Mouse (Mus musculus): ENCODE data around the gene Ankrd1. TPM values are rescaled to one million over a fixed set of nuclear protein-coding genes. Genes with fewer than 3 reads are reported as not detected.

Ankrd1 gene
- total and polyA plus RNA-seq, 3 experiments, result not detected

- Histone ChIP-seq H3K4me3 (replicated peaks in 1 of 3; ENCODE audit: low read depth in 2 of 3, low read length in 2 of 3, poor library complexity in 1 of 3) (no peak overlapping the region), H3K9me3 (replicated peaks; ENCODE audit: low read length) (no peaks in the 10 kb centered on the region), H3K9ac (ENCODE audit: insufficient read depth, low read depth) (no peak overlapping the region), H3K79me2 (replicated peaks; ENCODE audit: control insufficient read depth, extremely low read depth, insufficient read depth, poor library complexity, severe bottlenecking) (no peaks in the 10 kb centered on the region), H3K4me2 (ENCODE audit: insufficient read depth, low read depth, poor library complexity, severe bottlenecking) (no peak overlapping the region), H3K4me1 (ENCODE audit: control insufficient read depth in 1 of 2, insufficient read depth in 2 of 2) (no peaks in the 10 kb centered on the region), H3K36me3 (replicated peaks in 1 of 2; ENCODE audit: control insufficient read depth in 1 of 2, insufficient read depth in 1 of 2, low read length in 1 of 2) (no peaks in the 10 kb centered on the region), H3K27ac (ENCODE audit: insufficient read depth, low read depth) (no peak overlapping the region), H3K27me3 (replicated peaks) (no peaks in the 10 kb centered on the region)
- dilution Hi-C loops (cut with MboI; ENCODE audit: extremely low pct_ligation_motif_present, extremely low pct_unique_long_range_greater_than_20kb, low sequenced_read_pairs) (no loop called here), in situ Hi-C loops (cut with MboI; ENCODE audit: low pct_ligation_motif_present, low pct_unique_long_range_greater_than_20kb, low sequenced_read_pairs) (no loop called here)
- TF ChIP-seq NRF1 (IDR thresholded peaks at IDR 0.05; ENCODE audit: low read depth, low read length) (no peak), ETS1 (conservative IDR thresholded peaks at IDR 0.05; ENCODE audit: low read depth, low read length) (no peak), ZMIZ1 (IDR thresholded peaks at IDR 0.05; ENCODE audit: low read depth, low read length) (no peak), MYC (IDR thresholded peaks at IDR 0.05; ENCODE audit: low read depth, low read length) (no peak), TCF12 (IDR thresholded peaks at IDR 0.05; ENCODE audit: low read depth, low read length) (no peak), CHD2 (IDR thresholded peaks at IDR 0.05; ENCODE audit: low read length) (no peak), E2F4 (IDR thresholded peaks at IDR 0.05; ENCODE audit: insufficient replicate concordance, low read depth, low read length) (no peak), GABPA (IDR thresholded peaks at IDR 0.05; ENCODE audit: insufficient replicate concordance, low read depth, low read length) (no peak), RAD21 (IDR thresholded peaks at IDR 0.05; ENCODE audit: low read depth, low read length) (no peak), SIN3A (IDR thresholded peaks at IDR 0.05; ENCODE audit: low read length) (no peak), USF2 (conservative IDR thresholded peaks at IDR 0.05; ENCODE audit: low read depth, low read length) (no peak), JUND (conservative IDR thresholded peaks at IDR 0.05; ENCODE audit: low read depth, low read length) (no peak), MEF2A (IDR thresholded peaks at IDR 0.05; ENCODE audit: borderline replicate concordance, low read depth, low read length) (no peak)
- no peak for DNase-seq (ENCODE audit: extremely low read depth)
Measured at GRCm38 (mm10) chr19:36165351-36165750, 45.5 kb upstream of the Ankrd1 start.

GRCm38 (mm10) chr19:36150241-36151007 is 30.5 kb upstream of the Ankrd1 start:
- DNase-seq (ENCODE audit: extremely low read depth), result no peak
- Histone ChIP-seq H3K9ac (ENCODE audit: insufficient read depth, low read depth) (no peak overlapping the region), H3K4me3 (replicated peaks in 1 of 3; ENCODE audit: low read depth in 2 of 3, low read length in 2 of 3, poor library complexity in 1 of 3) (no peak overlapping the region), H3K9me3 (replicated peaks; ENCODE audit: low read length) (no peaks in the 10 kb centered on the region), H3K36me3 (replicated peaks in 1 of 2; ENCODE audit: control insufficient read depth in 1 of 2, insufficient read depth in 1 of 2, low read length in 1 of 2) (no peaks in the 10 kb centered on the region), H3K27me3 (replicated peaks) (no peaks in the 10 kb centered on the region), H3K4me2 (ENCODE audit: insufficient read depth, low read depth, poor library complexity, severe bottlenecking) (no peak overlapping the region), H3K79me2 (replicated peaks; ENCODE audit: control insufficient read depth, extremely low read depth, insufficient read depth, poor library complexity, severe bottlenecking) (no peaks in the 10 kb centered on the region), H3K27ac (ENCODE audit: insufficient read depth, low read depth) (no peak overlapping the region), H3K4me1 (ENCODE audit: control insufficient read depth in 1 of 2, insufficient read depth in 2 of 2) (peaks cover 0 to 7% of the 10 kb centered on the region in 2 experiments; a peak in 2 of 4 replicates)
- in situ Hi-C loops (cut with MboI; ENCODE audit: low pct_ligation_motif_present, low pct_unique_long_range_greater_than_20kb, low sequenced_read_pairs) (no loop called here), dilution Hi-C loops (cut with MboI; ENCODE audit: extremely low pct_ligation_motif_present, extremely low pct_unique_long_range_greater_than_20kb, low sequenced_read_pairs) (no loop called here)
- TF ChIP-seq GABPA (IDR thresholded peaks at IDR 0.05; ENCODE audit: insufficient replicate concordance, low read depth, low read length) (no peak), IRF4 (IDR thresholded peaks at IDR 0.05; ENCODE audit: low read depth, low read length) (no peak), SMC3 (IDR thresholded peaks at IDR 0.05; ENCODE audit: low read depth, low read length) (no peak), ETS1 (conservative IDR thresholded peaks at IDR 0.05; ENCODE audit: low read depth, low read length) (no peak), JUN (IDR thresholded peaks at IDR 0.05; ENCODE audit: insufficient read depth, low read depth, low read length) (no peak), ZNF384 (IDR thresholded peaks at IDR 0.05; ENCODE audit: low read depth, low read length) (no peak), CHD2 (IDR thresholded peaks at IDR 0.05; ENCODE audit: low read length) (no peak), USF1 (IDR thresholded peaks at IDR 0.05; ENCODE audit: low read depth, low read length) (no peak), ELF1 (IDR thresholded peaks at IDR 0.05; ENCODE audit: low read depth, low read length) (no peak), POLR2AphosphoS2 (IDR thresholded peaks at IDR 0.05; ENCODE audit: low read depth, low read length) (no peak), MAZ (IDR thresholded peaks at IDR 0.05; ENCODE audit: low read depth, low read length) (no peak), RAD21 (IDR thresholded peaks at IDR 0.05; ENCODE audit: low read depth, low read length) (no peak), MYC (IDR thresholded peaks at IDR 0.05; ENCODE audit: low read depth, low read length) (no peak)
